Mouse (Mus musculus): Measurements from ENCODE around the gene Hist1h4c.
"Not testable (repeated sequence)": the region's sequence is repeated elsewhere in the genome, so short reads cannot be mapped to it uniquely, and the experiment has no call there.

Hist1h4c gene

DNA sequence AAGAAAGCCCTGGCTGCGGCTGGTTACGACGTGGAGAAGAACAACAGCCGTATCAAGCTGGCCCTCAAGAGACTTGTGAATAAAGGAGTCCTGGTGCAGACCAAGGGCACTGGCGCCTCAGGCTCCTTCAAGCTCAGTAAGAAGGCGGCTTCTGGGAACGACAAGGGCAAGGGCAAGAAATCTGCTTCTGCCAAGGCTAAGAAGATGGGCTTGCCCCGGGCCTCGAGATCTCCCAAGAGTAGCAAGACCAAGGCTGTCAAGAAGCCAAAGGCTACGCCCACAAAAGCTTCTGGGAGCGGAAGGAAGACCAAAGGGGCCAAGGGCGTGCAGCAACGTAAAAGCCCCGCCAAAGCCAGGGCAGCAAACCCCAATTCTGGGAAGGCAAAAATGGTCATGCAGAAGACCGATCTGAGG, 2.2 kb downstream of the Hist1h4c start:
- no peak for DNase-seq (ENCODE audit: low spot score in 2 of 2)

DNA sequence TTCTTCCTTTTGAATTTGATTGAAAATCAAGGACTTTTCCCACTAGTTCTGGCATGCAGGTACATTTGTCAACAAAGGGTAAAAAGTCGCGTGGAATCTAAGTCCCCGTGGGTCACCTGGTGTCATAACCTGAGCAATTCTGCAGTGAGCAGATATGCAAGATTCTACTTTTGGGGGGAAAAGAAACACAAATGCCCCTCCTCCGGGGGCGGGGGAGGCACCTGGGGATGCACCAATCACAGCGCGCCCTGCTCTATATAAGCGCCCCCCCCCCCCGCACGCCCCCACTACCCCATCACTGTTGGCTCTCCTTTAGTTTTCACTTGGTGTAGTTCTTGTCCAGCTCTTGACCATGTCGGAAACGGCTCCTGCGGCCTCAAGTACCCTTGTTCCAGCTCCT, 2.7 kb downstream of the Hist1h4c start, which contains the start of gene Hist1h1t:
Hist1h1t (plus strand) TSS at position 301 of the 400 bp plus-strand sequence.
- no peak for DNase-seq (ENCODE audit: low spot score in 2 of 2)

- no peak for DNase-seq (ENCODE audit: low spot score in 2 of 2)
Measured at GRCm38 (mm10) chr13:23694956-23695355, 3.3 kb downstream of the Hist1h4c start.

- DNase-seq (ENCODE audit: low spot score in 2 of 2): no peak
Measured at GRCm38 (mm10) chr13:23693856-23694440, 4.3 kb downstream of the Hist1h4c start.

DNA sequence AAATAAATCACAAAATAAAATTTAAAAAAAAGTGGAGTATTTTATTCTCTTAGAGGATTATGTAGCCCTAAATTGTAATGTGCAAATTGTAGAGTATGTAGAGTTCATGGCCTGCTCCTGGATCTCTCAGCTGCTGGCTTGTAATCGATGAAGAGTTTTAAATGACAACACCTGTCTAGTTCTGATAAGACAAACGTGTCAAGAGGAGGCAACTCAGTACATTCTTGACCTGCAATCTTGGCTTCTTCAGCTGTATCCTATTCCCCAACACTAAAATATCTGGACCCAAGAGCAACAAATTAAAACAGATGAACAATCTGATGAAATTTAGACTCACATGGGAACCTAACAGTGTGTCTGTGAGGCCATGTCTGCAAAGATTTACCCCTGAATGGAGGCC, 8.8 kb downstream of the Hist1h4c start:
- DNase-seq (ENCODE audit: low spot score in 2 of 2): no peak

GRCm38 (mm10) chr13:23688956-23689355, 9.3 kb downstream of the Hist1h4c start:
- DNase-seq (ENCODE audit: low spot score in 2 of 2): no peak

DNA sequence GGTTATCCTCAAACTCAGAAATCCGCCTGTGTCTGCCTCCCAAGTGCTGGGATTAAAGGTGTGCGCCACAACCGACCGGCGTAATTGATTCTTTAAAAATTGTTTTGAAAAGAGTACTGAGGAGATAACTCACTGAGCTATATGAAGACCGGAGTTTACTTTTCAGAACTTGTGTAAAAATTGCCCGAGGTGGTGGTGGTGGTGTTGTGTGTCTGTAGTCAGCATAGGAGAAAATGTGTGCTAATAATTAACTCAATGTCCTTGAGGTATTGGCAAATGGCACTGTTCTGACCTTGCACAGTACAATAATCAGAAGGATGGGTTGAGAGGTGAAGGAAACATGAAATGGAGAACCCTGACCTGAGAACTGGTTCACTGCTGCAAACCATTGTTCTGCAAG, 10.3 kb downstream of the Hist1h4c start:
- DNase-seq (ENCODE audit: low spot score in 2 of 2): no peak

DNA sequence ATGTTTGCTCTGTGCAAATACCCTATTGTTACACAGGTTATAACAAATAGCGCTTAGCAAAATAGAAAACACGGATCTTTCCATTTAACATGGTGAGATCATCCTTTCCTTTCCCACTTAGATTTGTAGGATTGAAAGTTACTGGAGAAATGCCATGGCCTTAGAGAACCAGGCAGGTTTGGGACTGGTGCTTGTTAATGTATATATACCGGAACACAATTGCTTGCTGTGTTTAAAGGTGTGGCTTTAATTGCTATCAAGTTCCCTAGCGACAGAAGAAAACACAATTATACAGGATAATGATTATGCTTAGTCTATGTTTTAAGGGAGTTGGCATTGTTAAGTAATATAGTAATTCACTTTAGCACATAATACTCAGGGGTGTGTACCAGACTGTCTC, 11.1 kb downstream of the Hist1h4c start:
- no peak for DNase-seq (ENCODE audit: low spot score in 2 of 2)

- no peak for DNase-seq (ENCODE audit: low spot score in 2 of 2)
Measured at GRCm38 (mm10) chr13:23685966-23686365, 12.3 kb downstream of the Hist1h4c start.

- no peak for DNase-seq (ENCODE audit: low spot score in 2 of 2)
Measured at GRCm38 (mm10) chr13:23685121-23685861, 13.0 kb downstream of the Hist1h4c start.

DNA sequence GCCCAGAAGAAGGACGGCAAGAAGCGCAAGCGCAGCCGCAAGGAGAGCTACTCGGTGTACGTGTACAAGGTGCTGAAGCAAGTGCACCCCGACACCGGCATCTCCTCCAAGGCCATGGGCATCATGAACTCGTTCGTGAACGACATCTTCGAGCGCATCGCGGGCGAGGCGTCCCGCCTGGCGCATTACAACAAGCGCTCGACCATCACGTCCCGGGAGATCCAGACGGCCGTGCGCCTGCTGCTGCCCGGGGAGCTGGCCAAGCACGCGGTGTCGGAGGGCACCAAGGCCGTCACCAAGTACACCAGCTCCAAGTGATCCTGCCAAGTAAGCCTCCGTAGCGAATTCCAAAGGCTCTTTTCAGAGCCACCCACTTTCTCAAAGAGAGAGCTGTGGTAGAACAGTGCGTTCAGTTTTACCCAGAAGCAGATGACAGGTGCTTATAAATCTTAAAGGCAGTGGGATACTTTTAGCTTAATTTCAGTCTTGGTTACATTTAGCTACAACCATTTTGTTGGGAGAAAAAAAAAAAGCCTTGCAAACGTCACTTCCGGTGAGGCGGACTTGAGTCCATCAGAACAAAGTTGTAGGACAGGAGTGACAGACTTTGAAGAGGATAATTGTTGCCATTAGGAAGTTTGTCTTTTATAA, 13.8 kb downstream of the Hist1h4c start:
- DNase-seq (ENCODE audit: low spot score in 2 of 2): peak in 1 of 2 experiments; percentile 31

GRCm38 (mm10) chr13:23683755-23684281, 14.4 kb downstream of the Hist1h4c start, which contains the start of the genes Hist1h2ac and Hist1h2bc:
Gene Hist1h2ac (minus strand): TSS chr13:23683948.
Gene Hist1h2bc (plus strand): TSS chr13:23684199.
- peak; percentile 62 to 77 for DNase-seq (ENCODE audit: low spot score in 2 of 2)

- DNase-seq (ENCODE audit: low spot score in 2 of 2): not testable (repeated sequence)
Measured at GRCm38 (mm10) chr13:23682947-23683754, 15.1 kb downstream of the Hist1h4c start.

- no peak for DNase-seq (ENCODE audit: low spot score in 2 of 2)
Measured at GRCm38 (mm10) chr13:23682623-23682946, 15.7 kb downstream of the Hist1h4c start.

GRCm38 (mm10) chr13:23681990-23682582, 16.2 kb downstream of the Hist1h4c start:
- no peak for DNase-seq (ENCODE audit: low spot score in 2 of 2)

GRCm38 (mm10) chr13:23662536-23662935, 35.7 kb downstream of the Hist1h4c start:
- DNase-seq (ENCODE audit: low spot score in 2 of 2): no peak

GRCm38 (mm10) chr13:23659636-23660366, 38.5 kb downstream of the Hist1h4c start:
- DNase-seq (ENCODE audit: low spot score in 2 of 2): no peak
